Mouse (Mus musculus) megakaryocyte, embryonic 14.5 days (primary cell): Measurements from ENCODE around the gene Lhfpl2.

Experiments
- FLI1 ChIP-seq: IDR thresholded peaks from 2 replicates; pipeline ENCODE4 v1.6.1; 2012; ENCODE audit warnings: low read length, inconsistent platforms, mixed read lengths
- GATA1 ChIP-seq: IDR thresholded peaks from 3 replicates; pipeline ENCODE4 v1.6.1; 2012; ENCODE audit warnings: mixed read lengths, low read length, inconsistent platforms, borderline replicate concordance

DNA sequence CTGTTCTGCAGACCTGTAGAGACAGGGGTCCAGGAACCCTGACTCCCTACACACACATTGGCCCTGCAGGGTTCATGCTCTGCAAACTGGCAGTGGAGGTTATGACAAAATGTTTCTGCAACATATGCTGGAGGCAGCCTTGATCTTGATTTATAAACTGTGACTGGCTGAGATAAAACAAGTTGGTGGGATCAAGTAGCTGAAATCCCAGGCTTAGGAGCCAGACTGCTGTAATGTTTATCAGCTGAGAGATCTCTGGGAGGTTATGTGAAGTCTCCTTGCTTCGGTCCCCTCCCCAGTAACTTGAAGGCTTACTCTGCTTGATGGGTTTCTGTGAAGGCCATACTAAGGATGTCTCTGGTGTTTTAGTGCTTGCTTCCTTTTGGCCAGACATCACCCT is 17.6 kb downstream of the Lhfpl2 start:
- TF ChIP-seq GATA1 (no peak), FLI1 (no peak)
